Mouse (Mus musculus): ENCODE results near the gene Nup210l. TPM values are rescaled to one million over a fixed set of nuclear protein-coding genes. Genes with fewer than 3 reads are reported as not detected.
"Not testable (repeated sequence)": the region's sequence is repeated elsewhere in the genome, so short reads cannot be mapped to it uniquely, and the experiment has no call there.

Gene Nup210l
- polyA plus RNA-seq, 1 experiment from 2014 or later: 0.24 TPM

GRCm38 (mm10) chr3:90115526-90115925, 11.6 kb downstream of the Nup210l start:
- no peak for ATAC-seq (ENCODE audit: insufficient number of reproducible peaks, insufficient read depth, low FRiP score, low read depth)
- no peak overlapping the region for H3K4me2 ChIP-seq (ENCODE audit: low read length)
- no peak overlapping the region for H3K4me3 ChIP-seq (ENCODE audit: control insufficient read depth in 1 of 2, insufficient read depth in 1 of 2, low read depth in 1 of 2, low read length in 2 of 2)
- WGBS: 65% methylated on average over 3 of the region's 3 CpGs
- no peaks in the 10 kb centered on the region for H3K27me3 ChIP-seq (ENCODE audit: control insufficient read depth, insufficient read depth, low read length)
- H3K9ac ChIP-seq (ENCODE audit: low read length): no peak overlapping the region
- no peaks in the 10 kb centered on the region for H3K9me3 ChIP-seq (ENCODE audit: control insufficient read depth, low read length)
- H3K36me3 ChIP-seq (ENCODE audit: control insufficient read depth, insufficient read depth, low read length): no peaks in the 10 kb centered on the region
- no peaks in the 10 kb centered on the region for H3K4me1 ChIP-seq (ENCODE audit: control insufficient read depth in 2 of 2, insufficient read depth in 2 of 2, low read length in 2 of 2)
- no peak overlapping the region for H3K27ac ChIP-seq (replicated peaks in 1 of 2; ENCODE audit: control insufficient read depth in 1 of 2, insufficient read depth in 1 of 2, low read depth in 2 of 2, low read length in 2 of 2)

GRCm38 (mm10) chr3:90118132-90118790, 14.3 kb downstream of the Nup210l start:
- no peak overlapping the region for H3K4me2 ChIP-seq (ENCODE audit: low read length)

GRCm38 (mm10) chr3:90122036-90122435, 18.1 kb downstream of the Nup210l start:
- H3K27me3 ChIP-seq (ENCODE audit: control insufficient read depth, insufficient read depth, low read length); H3K36me3 ChIP-seq (ENCODE audit: control insufficient read depth, insufficient read depth, low read length); H3K9ac ChIP-seq (ENCODE audit: low read length); H3K27ac ChIP-seq (replicated peaks in 1 of 2; ENCODE audit: control insufficient read depth in 1 of 2, insufficient read depth in 1 of 2, low read depth in 2 of 2, low read length in 2 of 2); ATAC-seq (ENCODE audit: insufficient number of reproducible peaks, insufficient read depth, low FRiP score, low read depth); H3K9me3 ChIP-seq (ENCODE audit: control insufficient read depth, low read length); H3K4me2 ChIP-seq (ENCODE audit: low read length); H3K4me3 ChIP-seq (ENCODE audit: control insufficient read depth in 1 of 2, insufficient read depth in 1 of 2, low read depth in 1 of 2, low read length in 2 of 2); H3K4me1 ChIP-seq (ENCODE audit: control insufficient read depth in 2 of 2, insufficient read depth in 2 of 2, low read length in 2 of 2): not testable (repeated sequence)
- WGBS: 75% methylated on average over 5 of the region's 5 CpGs

More at GRCm38 (mm10) chr3:90118132-90118790, 14.3 kb downstream of the Nup210l start:
- no peak for ATAC-seq (ENCODE audit: insufficient number of reproducible peaks, insufficient read depth, low FRiP score, low read depth)
- Histone ChIP-seq H3K36me3 (ENCODE audit: control insufficient read depth, insufficient read depth, low read length) (no peaks in the 10 kb centered on the region), H3K4me1 (ENCODE audit: control insufficient read depth in 2 of 2, insufficient read depth in 2 of 2, low read length in 2 of 2) (no peaks in the 10 kb centered on the region), H3K27ac (replicated peaks in 1 of 2; ENCODE audit: control insufficient read depth in 1 of 2, insufficient read depth in 1 of 2, low read depth in 2 of 2, low read length in 2 of 2) (no peak overlapping the region), H3K4me3 (ENCODE audit: control insufficient read depth in 1 of 2, insufficient read depth in 1 of 2, low read depth in 1 of 2, low read length in 2 of 2) (no peak overlapping the region), H3K9me3 (ENCODE audit: control insufficient read depth, low read length) (no peaks in the 10 kb centered on the region), H3K9ac (ENCODE audit: low read length) (no peak overlapping the region), H3K27me3 (ENCODE audit: control insufficient read depth, insufficient read depth, low read length) (no peaks in the 10 kb centered on the region)
- 82% methylated on average over 13 of the region's 13 CpGs for WGBS

- H3K9ac ChIP-seq (ENCODE audit: low read length): no peak overlapping the region
- H3K4me1 ChIP-seq (ENCODE audit: control insufficient read depth in 2 of 2, insufficient read depth in 2 of 2, low read length in 2 of 2): no peaks in the 10 kb centered on the region
- WGBS: 66% methylated on average over 5 of the region's 5 CpGs
- no peaks in the 10 kb centered on the region for H3K9me3 ChIP-seq (ENCODE audit: control insufficient read depth, low read length)
- no peak overlapping the region for H3K4me2 ChIP-seq (ENCODE audit: low read length)
- no peaks in the 10 kb centered on the region for H3K27me3 ChIP-seq (ENCODE audit: control insufficient read depth, insufficient read depth, low read length)
- no peak overlapping the region for H3K27ac ChIP-seq (replicated peaks in 1 of 2; ENCODE audit: control insufficient read depth in 1 of 2, insufficient read depth in 1 of 2, low read depth in 2 of 2, low read length in 2 of 2)
- H3K4me3 ChIP-seq (ENCODE audit: control insufficient read depth in 1 of 2, insufficient read depth in 1 of 2, low read depth in 1 of 2, low read length in 2 of 2): no peak overlapping the region
- no peak for ATAC-seq (ENCODE audit: insufficient number of reproducible peaks, insufficient read depth, low FRiP score, low read depth)
- H3K36me3 ChIP-seq (ENCODE audit: control insufficient read depth, insufficient read depth, low read length): no peaks in the 10 kb centered on the region
These were observed 21.8 kb downstream of the Nup210l start for GRCm38 (mm10) chr3:90125710-90126109.

- Histone ChIP-seq H3K9ac (ENCODE audit: low read length) (no peak overlapping the region), H3K36me3 (ENCODE audit: control insufficient read depth, insufficient read depth, low read length) (no peaks in the 10 kb centered on the region), H3K27ac (replicated peaks in 1 of 2; ENCODE audit: control insufficient read depth in 1 of 2, insufficient read depth in 1 of 2, low read depth in 2 of 2, low read length in 2 of 2) (no peak overlapping the region), H3K9me3 (ENCODE audit: control insufficient read depth, low read length) (no peaks in the 10 kb centered on the region), H3K4me1 (ENCODE audit: control insufficient read depth in 2 of 2, insufficient read depth in 2 of 2, low read length in 2 of 2) (no peaks in the 10 kb centered on the region), H3K4me2 (ENCODE audit: low read length) (no peak overlapping the region), H3K27me3 (ENCODE audit: control insufficient read depth, insufficient read depth, low read length) (no peaks in the 10 kb centered on the region), H3K4me3 (ENCODE audit: control insufficient read depth in 1 of 2, insufficient read depth in 1 of 2, low read depth in 1 of 2, low read length in 2 of 2) (no peak overlapping the region)
- ATAC-seq (ENCODE audit: insufficient number of reproducible peaks, insufficient read depth, low FRiP score, low read depth): no peak
- WGBS: 93% methylated on average over 6 of the region's 6 CpGs
These were observed 23.9 kb downstream of the Nup210l start for GRCm38 (mm10) chr3:90127881-90128280.

- H3K9ac ChIP-seq (ENCODE audit: low read length): no peak overlapping the region
- H3K27ac ChIP-seq (replicated peaks in 1 of 2; ENCODE audit: control insufficient read depth in 1 of 2, insufficient read depth in 1 of 2, low read depth in 2 of 2, low read length in 2 of 2): no peak overlapping the region
- no peak overlapping the region for H3K4me3 ChIP-seq (ENCODE audit: control insufficient read depth in 1 of 2, insufficient read depth in 1 of 2, low read depth in 1 of 2, low read length in 2 of 2)
- no peaks in the 10 kb centered on the region for H3K4me1 ChIP-seq (ENCODE audit: control insufficient read depth in 2 of 2, insufficient read depth in 2 of 2, low read length in 2 of 2)
- no peak for ATAC-seq (ENCODE audit: insufficient number of reproducible peaks, insufficient read depth, low FRiP score, low read depth)
- no peaks in the 10 kb centered on the region for H3K27me3 ChIP-seq (ENCODE audit: control insufficient read depth, insufficient read depth, low read length)
- H3K4me2 ChIP-seq (ENCODE audit: low read length): no peak overlapping the region
- no peaks in the 10 kb centered on the region for H3K36me3 ChIP-seq (ENCODE audit: control insufficient read depth, insufficient read depth, low read length)
- H3K9me3 ChIP-seq (ENCODE audit: control insufficient read depth, low read length): 0 out of 2 replicates have a peak, but pooled peaks cover 3% of the 10 kb centered on the region
- WGBS: 73% methylated on average over 3 of the region's 3 CpGs
These were observed 28.8 kb downstream of the Nup210l start for GRCm38 (mm10) chr3:90132745-90133144.

GRCm38 (mm10) chr3:90133331-90133730, 29.4 kb downstream of the Nup210l start:
- whole genome bisulfite sequencing: 84% methylated on average over 1 of the region's 1 CpGs
- Histone ChIP-seq H3K27ac (replicated peaks in 1 of 2; ENCODE audit: control insufficient read depth in 1 of 2, insufficient read depth in 1 of 2, low read depth in 2 of 2, low read length in 2 of 2) (no peak overlapping the region), H3K4me2 (ENCODE audit: low read length) (no peak overlapping the region), H3K27me3 (ENCODE audit: control insufficient read depth, insufficient read depth, low read length) (no peaks in the 10 kb centered on the region), H3K4me1 (ENCODE audit: control insufficient read depth in 2 of 2, insufficient read depth in 2 of 2, low read length in 2 of 2) (no peaks in the 10 kb centered on the region), H3K4me3 (ENCODE audit: control insufficient read depth in 1 of 2, insufficient read depth in 1 of 2, low read depth in 1 of 2, low read length in 2 of 2) (no peak overlapping the region), H3K36me3 (ENCODE audit: control insufficient read depth, insufficient read depth, low read length) (no peaks in the 10 kb centered on the region), H3K9ac (ENCODE audit: low read length) (no peak overlapping the region), H3K9me3 (ENCODE audit: control insufficient read depth, low read length) (0 out of 2 replicates have a peak, but pooled peaks cover 3% of the 10 kb centered on the region)
- ATAC-seq (ENCODE audit: insufficient number of reproducible peaks, insufficient read depth, low FRiP score, low read depth): no peak

- Histone ChIP-seq H3K4me1 (ENCODE audit: control insufficient read depth in 2 of 2, insufficient read depth in 2 of 2, low read length in 2 of 2) (no peaks in the 10 kb centered on the region), H3K27ac (replicated peaks in 1 of 2; ENCODE audit: control insufficient read depth in 1 of 2, insufficient read depth in 1 of 2, low read depth in 2 of 2, low read length in 2 of 2) (no peak overlapping the region), H3K36me3 (ENCODE audit: control insufficient read depth, insufficient read depth, low read length) (no peaks in the 10 kb centered on the region), H3K4me3 (ENCODE audit: control insufficient read depth in 1 of 2, insufficient read depth in 1 of 2, low read depth in 1 of 2, low read length in 2 of 2) (no peak overlapping the region), H3K9me3 (ENCODE audit: control insufficient read depth, low read length) (0 out of 2 replicates have a peak, but pooled peaks cover 3% of the 10 kb centered on the region), H3K27me3 (ENCODE audit: control insufficient read depth, insufficient read depth, low read length) (no peaks in the 10 kb centered on the region), H3K9ac (ENCODE audit: low read length) (no peak overlapping the region), H3K4me2 (ENCODE audit: low read length) (no peak overlapping the region)
- WGBS: 33% methylated on average over 3 of the region's 3 CpGs
- ATAC-seq (ENCODE audit: insufficient number of reproducible peaks, insufficient read depth, low FRiP score, low read depth): no peak
These were observed 30.6 kb downstream of the Nup210l start for GRCm38 (mm10) chr3:90134483-90134882.
